Mouse (Mus musculus): ENCODE data around the gene Git1. TPM values are rescaled to one million over a fixed set of nuclear protein-coding genes. Genes with fewer than 3 reads are reported as not detected.

Git1 gene
- total RNA-seq, 2 experiments from 2014 or later, result 49.7 to 57.8 TPM

- no peak for DNase-seq
Observed at GRCm38 (mm10) chr11:77483043-77483442, 10.3 kb upstream of the Git1 start.

- DNase-seq, result no peak
Observed at GRCm38 (mm10) chr11:77483510-77484255, 9.7 kb upstream of the Git1 start.

- no peak for DNase-seq
Observed at GRCm38 (mm10) chr11:77485229-77485628, 8.1 kb upstream of the Git1 start.

- DNase-seq, result no peak
Observed at GRCm38 (mm10) chr11:77486798-77487197, 6.6 kb upstream of the Git1 start.

DNA sequence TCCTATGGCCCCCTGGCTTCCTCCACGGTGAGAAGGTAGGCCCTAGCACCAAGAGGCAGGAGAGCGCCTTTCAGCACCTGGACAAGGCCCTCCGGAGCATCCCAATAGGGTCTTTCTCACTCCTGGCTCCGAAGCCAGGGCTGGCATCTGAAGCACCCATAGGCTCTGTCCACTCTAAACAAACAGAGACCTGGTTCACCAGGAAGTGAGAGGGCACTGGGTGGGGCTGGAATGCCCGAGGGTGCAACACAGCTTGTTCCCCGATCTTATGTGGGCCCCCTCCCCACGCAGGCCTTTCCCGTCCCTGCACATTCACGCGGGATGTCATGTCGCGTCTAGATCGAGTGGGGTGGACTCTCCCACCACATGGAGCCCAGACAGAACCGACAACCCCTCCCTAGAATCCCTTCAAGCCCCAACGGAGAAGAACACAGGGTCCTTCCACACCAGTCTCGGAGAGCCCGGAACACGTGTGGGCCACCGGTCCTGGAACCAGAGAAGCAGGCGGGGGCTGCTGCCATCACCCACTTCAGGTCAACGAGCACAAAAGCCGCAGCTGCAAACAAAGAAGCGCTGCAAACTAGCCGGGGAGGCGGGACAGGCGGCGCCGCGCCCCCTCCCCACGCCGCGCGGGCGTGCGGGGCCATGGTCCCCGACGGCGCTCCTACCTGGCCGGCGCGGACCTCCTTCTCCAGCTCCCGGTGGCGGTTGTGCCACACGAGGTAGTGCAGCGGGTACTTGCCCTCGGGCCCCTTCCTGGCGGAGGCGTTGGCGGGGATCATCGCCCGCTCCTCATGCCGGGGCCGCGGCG, 4.4 kb upstream of the Git1 start:
- DNase-seq, result no peak

DNA sequence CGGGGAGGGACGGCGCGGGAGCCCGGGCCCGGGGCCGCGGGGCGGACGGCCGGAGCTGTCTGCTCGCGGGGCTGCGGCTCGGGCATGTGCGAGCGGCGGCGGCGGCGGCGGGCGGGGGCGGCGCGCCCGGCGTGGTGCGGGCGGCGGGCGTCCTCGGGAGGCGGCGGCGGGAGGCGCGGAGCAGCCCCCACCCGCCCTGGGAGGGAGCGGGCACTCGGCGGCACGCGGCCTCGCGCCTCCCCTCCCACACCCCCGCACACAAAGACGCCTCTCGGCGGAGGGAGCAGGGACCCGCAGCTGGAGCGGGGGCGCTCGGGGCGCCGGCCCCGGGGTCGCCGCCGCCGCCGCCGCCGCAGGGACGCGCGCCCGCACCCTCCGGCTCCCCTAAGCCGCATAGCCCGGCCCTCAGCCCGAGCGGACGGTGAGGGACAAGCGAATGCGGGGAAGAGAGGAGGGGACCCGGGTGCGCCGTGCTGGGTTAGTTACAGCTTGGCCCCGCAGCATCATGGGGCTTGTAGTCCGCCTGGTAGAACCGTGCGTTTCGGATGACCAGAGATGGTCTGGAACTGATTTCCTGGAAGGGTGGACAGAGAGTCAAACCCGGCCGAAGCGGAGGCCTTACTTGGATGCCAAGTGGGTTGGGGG, 3.6 kb upstream of the Git1 start, which contains the start of gene Ankrd13b:
Ankrd13b (minus strand) TSS at position 88 of the 645 bp plus-strand sequence.
- peak; percentile 85 for DNase-seq

GRCm38 (mm10) chr11:77490451-77490850, 2.9 kb upstream of the Git1 start:
- no peak for DNase-seq

DNA sequence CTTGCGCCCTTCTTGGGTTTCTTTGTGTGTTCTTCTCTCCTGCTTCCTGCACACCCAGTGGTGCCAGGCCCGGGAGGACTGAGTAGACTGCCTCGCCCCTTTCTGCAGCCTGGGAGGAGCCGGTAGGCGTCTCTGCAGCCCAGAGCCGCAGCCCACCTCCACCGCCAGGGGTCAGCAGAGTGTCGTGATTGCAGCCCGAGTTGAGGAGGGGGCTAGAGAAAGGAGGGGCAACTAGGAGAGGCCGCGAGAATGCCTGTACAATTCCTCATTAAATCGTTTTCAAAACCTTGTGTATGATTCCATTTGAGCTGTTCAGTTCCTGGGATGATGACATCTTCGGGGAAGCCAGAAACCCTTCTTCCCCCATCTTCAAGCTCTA, 2.2 kb upstream of the Git1 start:
- DNase-seq, result peak; percentile 93

DNA sequence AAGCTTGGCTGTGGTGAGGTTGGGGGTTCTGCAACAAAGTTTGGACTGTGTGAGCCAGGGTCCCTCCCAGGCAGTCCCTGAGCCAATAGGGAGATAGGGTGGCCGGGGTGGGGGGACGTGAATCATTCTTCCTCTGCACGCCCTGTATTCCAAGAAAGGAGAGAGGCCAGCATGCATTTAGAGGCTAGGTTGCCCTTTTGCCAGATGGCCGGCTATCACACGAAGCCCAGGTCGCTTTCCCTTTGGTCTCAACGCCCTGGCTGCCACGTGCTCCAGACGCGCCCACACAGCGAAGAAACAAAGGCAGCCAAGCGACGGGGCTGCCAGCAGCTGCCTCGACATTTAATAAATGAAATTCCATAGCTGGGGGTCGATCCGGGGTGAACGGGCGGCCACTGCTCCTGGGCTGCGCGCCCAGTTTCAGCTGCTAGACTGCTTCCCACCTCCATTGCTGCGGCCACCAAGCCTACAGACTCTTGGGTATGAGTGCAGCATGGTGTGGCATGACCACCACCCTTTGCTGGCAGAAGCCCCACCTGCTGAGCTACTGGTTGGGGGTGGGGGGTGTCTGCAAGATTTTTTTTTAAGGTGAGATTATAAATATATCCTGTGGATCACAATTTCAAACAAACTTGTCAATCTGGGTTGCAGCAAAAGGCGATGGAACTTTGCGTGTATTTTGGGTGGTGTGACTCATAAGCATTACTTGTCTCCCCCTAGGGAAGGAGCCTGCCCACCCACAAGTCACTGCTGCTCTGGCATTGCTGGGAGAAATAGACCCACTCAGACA, 1.7 kb upstream of the Git1 start:
- DNase-seq, result peak; percentile 71

- DNase-seq, result no peak
Observed at GRCm38 (mm10) chr11:77492311-77492871, 971 bp upstream of the Git1 start.

- peak; percentile 98 for DNase-seq
Observed at GRCm38 (mm10) chr11:77492911-77493332, 440 bp upstream of the Git1 start.

- no peak for DNase-seq
Observed at GRCm38 (mm10) chr11:77494344-77494676, 948 bp downstream of the Git1 start.

DNA sequence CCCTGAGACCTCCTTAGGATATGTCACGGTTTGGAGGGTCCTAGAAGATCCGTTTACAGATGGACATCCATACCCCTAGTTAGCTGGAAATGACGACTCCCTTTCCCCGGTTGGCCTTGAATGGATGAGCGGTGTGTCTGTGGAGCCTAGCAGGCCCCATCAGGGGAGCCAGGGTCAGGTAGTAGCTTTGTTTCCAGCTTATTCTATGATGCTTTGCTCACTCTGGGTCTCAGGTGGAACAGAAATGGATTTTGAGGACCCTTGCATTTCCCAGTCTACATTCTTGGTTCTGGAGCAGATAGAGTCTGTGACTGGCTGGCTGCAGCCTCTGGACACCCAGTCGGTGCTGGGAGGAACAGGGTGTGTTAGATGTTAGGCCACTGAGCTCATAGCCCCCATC, 1.4 kb downstream of the Git1 start:
- peak; percentile 1 for DNase-seq

- DNase-seq, result peak; percentile 1
Observed at GRCm38 (mm10) chr11:77495507-77495906, 2.1 kb downstream of the Git1 start.

GRCm38 (mm10) chr11:77497341-77497756, 4.0 kb downstream of the Git1 start:
- DNase-seq, result peak; percentile 73

DNA sequence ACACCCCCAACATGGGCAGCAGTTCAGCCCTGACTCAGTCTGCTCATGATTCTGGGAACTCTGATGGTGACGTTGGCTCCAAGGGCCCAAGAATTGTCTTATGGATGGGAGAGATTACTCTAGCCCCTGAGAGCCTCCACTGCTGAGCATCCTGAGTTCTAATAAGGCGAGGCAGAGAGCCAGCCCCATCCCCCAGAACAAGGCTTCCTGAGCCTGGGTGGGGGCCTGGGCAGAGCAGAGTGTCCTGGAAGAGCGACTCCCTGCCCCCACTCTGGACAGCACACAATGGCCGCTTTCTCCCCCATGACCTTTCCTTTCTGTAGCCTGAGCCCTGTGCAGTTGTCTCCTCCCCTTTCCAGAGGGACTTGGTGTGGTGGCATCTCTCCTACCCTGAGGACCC, 4.5 kb downstream of the Git1 start:
- DNase-seq, result no peak

GRCm38 (mm10) chr11:77498261-77499139, 5.1 kb downstream of the Git1 start:
- no peak for DNase-seq

GRCm38 (mm10) chr11:77499354-77499753, 6.0 kb downstream of the Git1 start:
- no peak for DNase-seq

DNA sequence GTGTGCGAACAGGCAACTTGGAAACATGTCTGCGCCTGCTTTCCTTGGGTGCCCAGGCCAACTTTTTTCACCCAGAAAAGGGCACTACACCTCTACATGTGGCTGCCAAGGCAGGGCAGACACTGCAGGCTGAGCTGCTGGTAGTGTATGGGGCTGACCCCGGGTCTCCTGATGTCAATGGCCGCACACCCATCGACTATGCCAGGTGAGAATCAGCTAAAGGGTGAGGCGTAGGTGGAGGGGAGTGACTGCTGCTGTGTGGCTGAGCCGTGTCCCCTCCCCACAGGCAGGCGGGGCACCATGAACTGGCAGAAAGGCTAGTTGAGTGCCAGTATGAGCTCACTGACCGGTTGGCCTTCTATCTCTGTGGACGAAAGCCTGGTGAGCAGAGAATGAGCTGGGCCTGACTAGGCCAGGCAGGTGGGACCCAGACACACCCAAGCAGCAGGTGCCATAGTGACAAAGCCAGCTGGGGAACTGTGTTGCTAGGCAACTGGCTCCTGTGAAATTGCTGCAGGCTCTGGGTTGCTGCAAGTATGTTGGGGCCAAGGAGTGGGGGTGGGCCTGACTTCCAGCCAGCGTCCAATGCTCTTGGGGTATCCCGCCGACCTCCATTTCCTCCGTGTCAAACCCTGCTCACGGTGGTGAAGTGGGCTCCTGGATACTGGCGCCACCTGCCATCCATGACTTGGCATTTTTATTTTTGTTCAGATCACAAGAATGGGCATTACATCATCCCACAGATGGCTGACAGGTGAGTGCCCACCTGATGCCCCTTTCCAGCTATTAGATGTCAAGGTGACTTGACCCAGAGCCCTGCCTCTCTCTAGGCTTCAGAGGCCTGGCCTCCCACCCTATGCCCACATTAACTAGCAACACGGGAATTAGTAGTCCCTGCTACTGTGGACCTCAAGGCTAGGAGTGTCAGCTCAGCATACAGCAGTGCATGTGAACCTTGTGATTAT, 7.3 kb downstream of the Git1 start:
- no peak for DNase-seq

DNA sequence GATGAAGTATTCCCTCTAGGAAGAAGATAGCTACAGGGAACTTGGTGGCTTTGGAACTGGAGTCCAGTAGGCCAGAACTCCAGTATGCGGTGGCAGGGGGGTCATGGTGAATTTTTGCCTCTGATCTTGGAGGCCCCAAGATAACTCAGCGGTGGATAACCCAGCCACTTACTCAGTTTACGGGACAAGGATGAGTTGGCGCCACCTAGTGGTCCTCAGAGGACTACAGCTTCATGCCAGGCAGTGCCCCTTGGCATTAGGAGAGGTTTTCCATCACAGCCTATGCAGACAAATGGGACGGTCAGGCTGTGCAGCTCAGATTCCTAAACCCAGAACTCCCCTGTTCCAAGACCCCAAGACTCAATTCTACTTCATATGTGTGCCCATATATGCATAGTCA, 8.0 kb downstream of the Git1 start:
- peak; percentile 84 for DNase-seq

All from adrenal gland, postnatal 10 days (tissue).